Mouse (Mus musculus) hindbrain, embryonic 13.5 days (tissue): ENCODE data around the gene Ephb2. TPM values are rescaled to one million over a fixed set of nuclear protein-coding genes. Genes with fewer than 3 reads are reported as not detected.

Experiments
- ATAC-seq: fragments of 200-750 bp; cut with Nextera tagmentation; 2 replicates; pipeline ENCODE4 v1.8.0; 2017; ENCODE audit warnings: moderate TSS enrichment; ENCODE audit not compliant: low FRiP score
- H3K27ac ChIP-seq: fragments of 300-500 bp; sonication (generic); 2 replicates; pipeline ENCODE4 v1.5.1; 2015; ENCODE audit warnings: inconsistent platforms, mild to moderate bottlenecking, moderate library complexity
- H3K27me3 ChIP-seq: fragments of 300-500 bp; sonication (generic); 2 replicates; pipeline ENCODE4 v1.6.1; 2015; ENCODE audit warnings: mild to moderate bottlenecking, inconsistent platforms
- H3K36me3 ChIP-seq: fragments of 300-500 bp; sonication (generic); 2 replicates; pipeline ENCODE4 v1.6.1; 2015; ENCODE audit warnings: mild to moderate bottlenecking, inconsistent platforms
- H3K4me1 ChIP-seq: fragments of 300-500 bp; sonication (generic); replicated peaks from 2 replicates; pipeline ENCODE4 v1.6.1; 2015; ENCODE audit warnings: inconsistent platforms
- H3K4me2 ChIP-seq: fragments of 300-500 bp; sonication (generic); 2 replicates; pipeline ENCODE4 v1.6.1; 2015; ENCODE audit warnings: inconsistent platforms, mild to moderate bottlenecking, moderate library complexity
- H3K4me3 ChIP-seq: fragments of 300-500 bp; sonication (generic); 2 replicates; pipeline ENCODE4 v1.5.1; 2015; ENCODE audit warnings: mild to moderate bottlenecking, inconsistent platforms
- H3K9ac ChIP-seq: fragments of 300-500 bp; sonication (generic); 2 replicates; pipeline ENCODE4 v1.6.1; 2015; ENCODE audit warnings: mild to moderate bottlenecking, inconsistent platforms
- H3K9me3 ChIP-seq: fragments of 300-500 bp; sonication (generic); 2 replicates; pipeline ENCODE4 v1.6.1; 2016; ENCODE audit warnings: inconsistent platforms
- WGBS: fragments of 180-500 bp; shearing (Covaris S2); methylation state at CpG from one replicate; pipeline ENCODE4 v1.1.7; 2015; 5-methylcytosine and 5-hydroxymethylcytosine counted together
- polyA plus RNA-seq: library from polyadenylated mRNA; unstranded; fragments of >200 nt; fragmentation: Nextera tagmentation; extraction: Ambion mirVana; gene quantifications from 2 replicates; pipeline ENCODE4 v1.2.1, GENCODE M21; 2015

Gene Ephb2
- polyA plus RNA-seq, 1 experiment from 2014 or later = 16.5 TPM

- H3K4me3 ChIP-seq = no peak overlapping the region
- H3K4me1 ChIP-seq = peaks cover 72% of the 10 kb centered on the region
- no peak overlapping the region for H3K4me2 ChIP-seq
- no peaks in the 10 kb centered on the region for H3K27me3 ChIP-seq
- peaks cover 7% of the 10 kb centered on the region; the same call in 1 of the 2 replicates for H3K36me3 ChIP-seq
- peak overlapping the region; percentile 61 for H3K27ac ChIP-seq
- no peaks in the 10 kb centered on the region for H3K9me3 ChIP-seq
- WGBS = 24% methylated on average over 11 of the region's 11 CpGs
- peak overlapping the region; percentile 46 for H3K9ac ChIP-seq
- ATAC-seq = 0 out of 2 replicates have a peak, but pooled peaks have one; percentile 14
Observed at GRCm38 (mm10) chr4:136733217-136733865, 102.4 kb downstream of the Ephb2 start.

- Histone ChIP-seq H3K4me3 (no peak overlapping the region), H3K4me1 (peaks cover 76% of the 10 kb centered on the region), H3K9me3 (no peaks in the 10 kb centered on the region), H3K36me3 (peaks cover 7% of the 10 kb centered on the region; the same call in 1 of the 2 replicates), H3K27ac (no peak overlapping the region), H3K9ac (peak overlapping the region; percentile 46), H3K27me3 (no peaks in the 10 kb centered on the region), H3K4me2 (no peak overlapping the region)
- 50% methylated on average over 7 of the region's 7 CpGs for WGBS
- no peak for ATAC-seq
Observed at GRCm38 (mm10) chr4:136732536-136733121, 103.2 kb downstream of the Ephb2 start.

DNA sequence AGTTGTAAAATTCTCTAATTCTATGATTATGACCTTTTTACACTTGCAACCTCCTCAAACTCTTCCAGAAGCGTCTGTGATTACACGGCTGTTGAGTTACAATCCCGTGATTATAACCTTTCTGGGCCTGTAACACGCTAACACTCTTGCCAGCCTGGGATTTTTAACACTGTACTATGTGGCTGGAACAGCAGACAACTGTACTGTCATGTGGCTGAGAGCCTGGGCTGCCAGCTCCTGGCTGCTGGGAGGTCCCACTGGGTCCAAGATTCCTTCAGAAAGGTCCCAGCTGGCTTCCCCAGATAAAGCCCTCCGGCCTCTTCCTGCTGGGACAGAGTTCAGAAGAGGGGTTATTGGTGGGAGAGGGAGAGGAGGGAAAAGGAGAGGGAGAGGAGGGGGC lies 104.0 kb downstream of the Ephb2 start:
- no peak overlapping the region for H3K4me2 ChIP-seq
- WGBS = 55% methylated on average over 5 of the region's 5 CpGs
- H3K9ac ChIP-seq = no peak overlapping the region
- peaks cover 7% of the 10 kb centered on the region; the same call in 1 of the 2 replicates for H3K36me3 ChIP-seq
- H3K27me3 ChIP-seq = no peaks in the 10 kb centered on the region
- ATAC-seq = no peak
- peaks cover 81% of the 10 kb centered on the region for H3K4me1 ChIP-seq
- H3K4me3 ChIP-seq = no peak overlapping the region
- H3K9me3 ChIP-seq = no peaks in the 10 kb centered on the region
- peak overlapping the region; percentile 48; the same call in 1 of the 2 replicates for H3K27ac ChIP-seq

DNA sequence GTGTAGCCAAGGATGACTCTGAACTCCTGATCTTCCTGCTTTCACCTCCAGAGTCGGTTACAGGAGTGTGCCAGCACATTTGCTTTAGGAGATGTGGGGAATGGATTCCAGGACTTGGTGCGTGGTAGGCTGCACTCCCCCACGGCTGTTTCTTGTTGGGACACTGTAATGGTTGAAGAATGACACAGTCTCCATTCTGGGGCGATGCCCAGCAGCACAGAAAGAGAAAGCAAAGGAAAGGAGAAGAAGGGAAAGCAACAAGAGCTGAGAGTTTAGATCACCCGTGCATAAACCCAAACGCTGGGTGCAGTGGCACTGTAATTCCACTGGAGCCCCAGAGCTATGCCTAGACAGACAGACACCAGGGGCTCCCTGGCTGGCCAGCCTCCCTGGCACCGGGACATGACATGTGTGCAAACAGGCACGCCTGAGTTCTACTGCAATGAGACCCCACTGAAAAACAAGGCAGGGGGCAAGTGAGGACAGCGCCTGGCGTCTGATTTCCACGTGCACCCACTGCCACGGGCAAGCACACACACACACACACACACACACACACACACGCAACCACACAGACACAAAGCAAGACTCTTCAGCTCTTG lies 104.7 kb downstream of the Ephb2 start:
- H3K4me1 ChIP-seq = peaks cover 75% of the 10 kb centered on the region
- 0 out of 2 replicates have a peak overlapping the region, but pooled peaks have one; percentile 20 for H3K27ac ChIP-seq
- H3K4me3 ChIP-seq = no peak overlapping the region
- H3K9me3 ChIP-seq = no peaks in the 10 kb centered on the region
- no peak overlapping the region for H3K9ac ChIP-seq
- ATAC-seq = no peak
- no peaks in the 10 kb centered on the region for H3K27me3 ChIP-seq
- H3K36me3 ChIP-seq = peaks cover 7% of the 10 kb centered on the region; the same call in 1 of the 2 replicates
- WGBS = 74% methylated on average over 13 of the region's 13 CpGs
- H3K4me2 ChIP-seq = no peak overlapping the region

- Histone ChIP-seq H3K36me3 (peaks cover 7% of the 10 kb centered on the region; the same call in 1 of the 2 replicates), H3K27ac (no peak overlapping the region), H3K4me1 (peaks cover 69% of the 10 kb centered on the region), H3K27me3 (no peaks in the 10 kb centered on the region), H3K9me3 (no peaks in the 10 kb centered on the region), H3K9ac (no peak overlapping the region), H3K4me2 (no peak overlapping the region), H3K4me3 (no peak overlapping the region)
- WGBS = 80% methylated on average over 9 of the region's 9 CpGs
- no peak for ATAC-seq
Observed at GRCm38 (mm10) chr4:136730501-136730900, 105.3 kb downstream of the Ephb2 start.

DNA sequence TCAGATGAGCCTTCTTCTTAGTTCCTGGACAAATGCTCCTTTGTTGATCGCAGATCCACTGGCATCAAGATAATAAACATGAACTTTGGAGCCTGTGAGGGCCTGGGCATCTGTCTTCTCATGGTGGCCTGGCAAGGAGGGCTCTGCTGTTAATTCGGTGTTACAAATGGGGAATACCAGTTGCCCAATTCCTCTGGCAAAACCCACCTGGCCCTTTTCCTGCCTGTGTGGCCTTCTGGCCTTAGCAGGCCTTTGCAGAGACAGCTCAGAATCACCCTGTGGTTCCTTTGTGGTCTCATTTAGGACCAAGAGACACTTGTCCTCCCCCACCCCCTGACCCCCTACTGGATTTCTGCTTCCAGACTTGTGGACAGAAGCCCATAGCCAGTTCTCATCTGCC lies 106.2 kb downstream of the Ephb2 start:
- no peak for ATAC-seq
- 92% methylated on average over 2 of the region's 2 CpGs for WGBS

GRCm38 (mm10) chr4:136726941-136727340 lies 108.8 kb downstream of the Ephb2 start:
- no peak for ATAC-seq
- Histone ChIP-seq H3K9ac (no peak overlapping the region), H3K4me2 (no peak overlapping the region), H3K27ac (no peak overlapping the region), H3K4me1 (peaks cover 53% of the 10 kb centered on the region), H3K36me3 (peaks cover 7% of the 10 kb centered on the region; the same call in 1 of the 2 replicates), H3K9me3 (no peaks in the 10 kb centered on the region), H3K4me3 (no peak overlapping the region), H3K27me3 (no peaks in the 10 kb centered on the region)
- 36% methylated on average over 8 of the region's 8 CpGs for WGBS

More for the DNA sequence above, 106.2 kb downstream of the Ephb2 start:
- H3K9ac ChIP-seq = no peak overlapping the region
- no peak overlapping the region for H3K4me3 ChIP-seq
- no peaks in the 10 kb centered on the region for H3K9me3 ChIP-seq
- H3K4me2 ChIP-seq = no peak overlapping the region
- peaks cover 69% of the 10 kb centered on the region for H3K4me1 ChIP-seq
- H3K27me3 ChIP-seq = no peaks in the 10 kb centered on the region
- H3K36me3 ChIP-seq = peaks cover 7% of the 10 kb centered on the region; the same call in 1 of the 2 replicates
- H3K27ac ChIP-seq = no peak overlapping the region

DNA sequence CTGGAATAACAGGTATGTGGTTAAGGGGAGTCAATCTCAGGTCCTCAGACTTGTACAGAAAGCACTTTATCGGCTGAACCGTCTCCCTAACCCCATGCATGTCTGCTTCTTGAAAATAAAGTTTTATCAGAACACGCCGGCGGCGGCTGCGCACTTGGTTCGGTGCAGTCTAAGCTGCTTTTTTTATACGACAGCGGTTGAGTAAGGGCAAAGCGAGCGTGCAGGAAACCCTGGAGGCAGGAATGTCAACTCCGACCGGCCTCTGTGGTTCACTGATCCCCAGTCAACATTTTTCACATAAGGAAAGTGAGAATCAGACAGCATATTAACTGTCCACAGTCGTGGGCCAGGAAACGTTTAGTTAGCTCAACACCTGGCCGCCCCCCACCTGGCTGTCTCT lies 111.1 kb downstream of the Ephb2 start:
- WGBS = 61% methylated on average over 17 of the region's 17 CpGs
- Histone ChIP-seq H3K9me3 (no peaks in the 10 kb centered on the region), H3K27ac (no peak overlapping the region; the same call in 1 of the 2 replicates), H3K4me3 (no peak overlapping the region), H3K4me1 (peaks cover 42% of the 10 kb centered on the region), H3K36me3 (peaks cover 7% of the 10 kb centered on the region; the same call in 1 of the 2 replicates), H3K27me3 (no peaks in the 10 kb centered on the region), H3K9ac (no peak overlapping the region), H3K4me2 (no peak overlapping the region)
- ATAC-seq = no peak

DNA sequence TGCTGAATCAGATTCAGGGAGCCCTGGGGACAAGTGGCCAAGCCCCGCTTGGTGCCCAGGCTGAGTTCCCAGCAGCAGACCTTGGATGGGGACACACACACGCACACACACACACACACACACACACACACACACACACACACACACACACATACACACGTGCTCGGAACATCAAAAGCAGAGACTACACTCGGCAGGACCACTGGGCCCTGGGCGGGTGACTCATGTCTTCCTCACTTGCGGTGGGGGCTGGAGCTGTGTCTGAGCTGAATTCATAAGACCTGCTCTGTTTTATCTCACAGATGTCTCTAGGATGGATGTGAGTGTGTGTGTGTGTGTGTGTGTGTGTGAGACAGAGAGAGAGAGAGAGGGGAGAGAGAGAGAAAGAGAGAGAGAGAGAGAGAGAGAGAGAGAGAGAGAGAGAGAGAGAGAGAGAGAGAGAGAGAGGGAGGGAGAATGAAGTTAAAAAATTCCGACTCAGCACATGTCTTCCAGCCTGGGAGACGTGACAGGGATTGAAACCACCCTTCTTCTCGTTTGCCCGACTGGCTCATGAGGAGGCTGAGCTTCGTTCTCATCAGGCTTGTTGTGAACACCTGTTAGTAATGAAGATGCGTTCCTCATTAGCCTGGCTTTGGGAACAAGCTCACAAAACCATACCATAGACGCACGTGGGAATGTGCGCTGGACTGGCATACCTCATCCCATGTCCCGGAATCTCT lies 113.3 kb downstream of the Ephb2 start:
- Histone ChIP-seq H3K27me3 (no peaks in the 10 kb centered on the region), H3K27ac (no peak overlapping the region), H3K9ac (no peak overlapping the region), H3K4me1 (peaks cover 34% of the 10 kb centered on the region), H3K9me3 (no peaks in the 10 kb centered on the region), H3K4me2 (no peak overlapping the region), H3K36me3 (peaks cover 9% of the 10 kb centered on the region), H3K4me3 (no peak overlapping the region)
- WGBS = 67% methylated on average over 17 of the region's 17 CpGs
- ATAC-seq = no peak

DNA sequence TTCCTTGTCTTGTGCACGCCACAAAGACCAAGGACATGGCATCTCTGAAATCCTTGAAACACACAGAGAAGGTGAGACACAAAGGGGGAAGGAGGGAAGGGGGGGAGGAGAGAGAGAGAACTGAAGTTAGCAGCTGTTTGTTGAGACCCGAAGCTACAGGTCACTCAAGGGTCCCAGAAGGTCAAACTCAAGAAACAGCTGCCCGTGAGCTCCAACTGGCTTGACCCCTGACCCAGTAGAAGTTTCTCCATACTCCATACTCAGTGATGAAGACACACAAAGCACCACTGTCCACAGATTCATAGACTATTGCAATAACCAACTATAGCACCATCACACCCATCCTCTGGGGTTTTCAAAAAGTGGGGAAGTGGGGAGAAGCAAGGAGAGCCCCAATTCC lies 113.9 kb downstream of the Ephb2 start:
- Histone ChIP-seq H3K4me2 (no peak overlapping the region), H3K9ac (no peak overlapping the region), H3K4me3 (no peak overlapping the region), H3K9me3 (no peaks in the 10 kb centered on the region), H3K27me3 (no peaks in the 10 kb centered on the region), H3K36me3 (peaks cover 9% of the 10 kb centered on the region), H3K4me1 (peaks cover 34% of the 10 kb centered on the region), H3K27ac (no peak overlapping the region)
- no peak for ATAC-seq
- 59% methylated on average over 3 of the region's 3 CpGs for WGBS

DNA sequence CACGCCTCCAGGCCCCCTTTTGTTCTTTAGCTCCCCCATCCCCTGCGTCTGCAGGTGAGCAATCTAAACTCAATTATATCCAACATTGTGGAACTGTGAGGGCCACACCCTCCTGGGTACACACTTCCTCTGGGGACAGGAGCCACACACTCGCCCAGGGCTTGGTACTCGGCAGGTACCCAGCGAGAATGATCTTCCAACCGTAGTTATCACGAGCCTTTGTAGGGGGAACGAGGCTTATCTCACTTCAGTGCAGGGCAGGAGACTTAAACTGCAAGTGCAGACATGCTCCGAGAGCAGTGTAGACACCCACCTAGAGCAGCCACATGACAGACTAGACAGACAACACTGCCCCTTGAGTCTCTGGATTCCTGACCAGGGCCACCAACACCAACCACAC lies 115.8 kb downstream of the Ephb2 start:
- H3K27ac ChIP-seq = no peak overlapping the region
- no peaks in the 10 kb centered on the region for H3K27me3 ChIP-seq
- no peak overlapping the region for H3K4me2 ChIP-seq
- H3K4me3 ChIP-seq = no peak overlapping the region
- ATAC-seq = no peak
- WGBS = 90% methylated on average over 9 of the region's 9 CpGs
- peaks cover 9% of the 10 kb centered on the region for H3K36me3 ChIP-seq
- no peaks in the 10 kb centered on the region for H3K9me3 ChIP-seq
- H3K4me1 ChIP-seq = peaks cover 42% of the 10 kb centered on the region
- no peak overlapping the region for H3K9ac ChIP-seq
